Mouse (Mus musculus) thymus, postnatal 4 days (tissue): ENCODE data around the gene Rnf222.

Experiments used
- DNase-seq: peaks from one replicate; pipeline ENCODE4 v3.0.0; 2021

The Rnf222 gene

DNA sequence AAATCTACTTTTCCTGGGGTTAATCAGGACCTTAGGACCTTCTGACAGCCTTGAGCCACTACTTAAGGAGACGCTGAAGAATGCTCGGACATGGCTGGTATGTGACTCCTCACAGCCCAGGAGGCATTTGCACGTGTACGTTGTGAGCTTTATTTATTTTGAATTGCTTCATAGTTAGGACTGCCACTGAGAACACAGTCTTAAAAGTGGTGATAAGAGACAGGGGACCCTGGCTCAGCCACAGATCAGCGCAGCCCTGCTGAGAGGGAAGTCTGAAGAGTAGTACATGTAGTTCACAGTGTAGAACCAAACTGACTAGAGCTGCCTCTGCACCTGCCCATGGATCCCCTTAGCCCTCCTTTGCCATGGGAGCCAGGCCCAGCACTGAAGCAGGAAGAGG lies 3.5 kb downstream of the Rnf222 start:
- DNase-seq, result no peak

DNA sequence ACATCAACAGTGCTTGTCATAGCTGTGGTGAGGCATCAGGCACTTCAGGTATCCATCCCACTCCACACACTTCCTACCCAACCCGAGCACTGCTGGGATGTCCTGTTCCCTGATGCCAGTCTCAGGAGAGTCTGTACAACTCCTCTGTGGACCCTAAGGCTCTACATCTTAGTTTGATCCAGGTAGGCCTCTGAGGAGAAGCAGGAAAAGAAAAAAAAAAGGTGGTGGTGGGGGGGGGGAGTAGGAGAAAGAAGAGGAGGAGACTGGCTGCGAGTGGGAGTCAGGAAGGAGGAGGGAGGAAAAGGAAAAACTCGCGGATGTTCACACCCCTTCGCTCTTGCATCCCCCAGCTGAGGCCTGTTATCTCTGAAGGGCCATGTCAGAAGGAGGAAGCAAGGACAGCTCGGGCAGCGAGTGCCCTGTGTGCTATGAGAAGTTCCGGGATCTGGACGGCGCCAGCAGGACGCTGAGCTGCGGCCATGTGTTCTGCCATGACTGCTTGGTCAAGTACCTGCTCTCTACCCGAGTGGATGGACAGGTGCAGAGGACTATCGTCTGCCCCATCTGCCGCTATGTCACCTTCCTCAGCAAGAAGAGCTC lies 4.0 kb downstream of the Rnf222 start:
- DNase-seq, result no peak

DNA sequence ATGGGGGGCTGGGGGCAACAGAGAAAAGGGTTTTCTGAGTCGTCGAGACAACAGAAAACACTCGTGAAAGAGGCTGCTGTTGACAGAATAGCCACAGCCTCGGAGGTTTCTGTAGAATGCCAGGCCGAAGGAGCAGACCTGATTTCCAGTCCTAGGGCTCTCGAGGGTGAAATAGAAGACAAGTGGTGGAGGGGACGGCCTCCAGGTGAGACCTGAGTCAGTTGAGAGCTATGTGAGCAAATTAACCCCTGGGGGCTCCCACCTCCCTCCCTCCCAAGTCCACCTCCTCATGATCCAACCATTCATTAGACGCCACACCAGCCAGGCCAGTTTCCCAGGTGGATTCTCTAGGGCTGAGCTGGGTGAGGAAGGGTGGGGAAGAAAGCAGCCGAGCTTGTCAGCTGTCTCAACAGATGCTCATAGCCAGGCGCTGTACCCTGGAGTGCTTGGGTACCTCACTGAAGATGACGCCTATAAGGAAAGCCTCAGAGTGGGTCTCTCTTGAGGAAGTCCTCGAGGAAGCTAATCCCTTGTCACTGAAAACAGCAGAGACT lies 5.6 kb downstream of the Rnf222 start:
- DNase-seq, result peak; percentile 22

DNA sequence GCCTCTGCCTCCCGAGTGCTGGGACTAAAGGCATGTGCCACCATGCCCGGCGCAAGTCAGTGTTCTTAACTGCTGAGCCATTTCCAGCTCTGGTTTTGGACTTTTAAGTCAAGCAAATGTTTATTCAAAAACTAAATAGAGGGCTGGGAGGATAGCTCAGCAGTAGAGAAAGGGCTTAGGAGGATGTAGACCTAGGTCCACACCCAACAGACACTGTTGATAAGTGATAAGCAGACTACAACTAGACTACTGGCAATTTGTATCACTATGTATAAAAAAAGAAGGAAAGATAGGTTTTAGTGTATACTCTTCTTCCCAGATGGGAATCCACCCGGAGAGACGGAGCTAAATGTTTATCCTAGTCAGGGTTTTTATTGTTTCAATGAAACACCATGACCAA lies 7.9 kb downstream of the Rnf222 start:
- DNase-seq, result no peak

DNA sequence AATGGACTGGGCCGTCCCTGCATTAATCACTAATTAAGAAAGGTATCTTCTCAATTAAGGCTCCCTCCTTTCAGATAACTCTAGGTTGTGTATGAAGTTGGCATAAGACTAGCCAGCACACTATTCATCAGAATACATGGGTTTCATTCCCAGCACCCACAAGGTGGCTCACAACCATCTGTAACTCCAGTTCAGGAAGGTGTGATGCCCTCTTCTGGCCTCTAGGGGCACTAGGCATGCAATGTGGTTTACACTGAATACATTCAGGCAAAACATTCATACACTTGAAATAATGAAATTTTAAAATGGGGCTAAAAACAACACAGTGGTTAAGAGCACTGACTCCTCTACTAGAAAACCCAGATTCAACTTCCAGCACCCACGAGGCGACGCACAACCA lies 8.8 kb downstream of the Rnf222 start:
- DNase-seq, result peak; percentile 65

DNA sequence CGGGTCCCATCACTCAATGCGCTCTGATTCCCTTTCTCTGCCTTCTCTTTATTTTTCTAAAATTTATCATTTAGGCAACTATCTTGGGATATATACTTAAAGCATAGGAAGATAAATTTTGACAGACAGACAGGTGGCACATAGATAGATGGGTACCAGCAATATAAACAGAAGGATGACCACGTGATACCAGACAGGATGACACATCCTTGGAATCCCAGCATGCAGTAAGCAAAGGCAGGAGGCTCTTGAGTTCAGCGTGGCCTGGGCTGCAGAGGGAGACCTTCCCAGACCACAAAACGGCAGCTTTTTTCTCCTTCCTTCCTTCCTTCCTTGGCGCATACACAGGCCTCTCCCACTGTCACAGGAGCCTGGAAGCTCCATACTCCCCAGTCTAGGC lies 9.5 kb downstream of the Rnf222 start:
- DNase-seq, result no peak

DNA sequence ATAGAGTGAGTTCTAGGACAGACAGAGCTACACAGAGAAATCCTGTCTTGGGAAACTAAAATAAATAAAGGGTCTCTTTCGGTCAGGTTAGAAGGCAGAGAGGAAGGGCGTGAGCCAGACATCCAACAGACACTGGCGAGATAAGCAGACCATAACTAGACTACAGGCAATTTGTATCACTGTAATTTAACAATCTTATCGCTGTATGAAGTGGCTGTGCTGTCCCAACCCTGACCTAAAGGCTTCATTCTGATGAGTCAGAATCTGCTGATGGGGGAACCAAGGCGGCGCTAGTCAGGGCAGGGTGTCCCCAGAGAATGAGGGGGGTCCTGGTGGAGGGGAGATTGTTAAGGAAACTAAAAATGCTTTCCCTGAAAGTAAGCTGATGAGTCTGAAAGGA lies 10.4 kb downstream of the Rnf222 start:
- DNase-seq, result no peak

DNA sequence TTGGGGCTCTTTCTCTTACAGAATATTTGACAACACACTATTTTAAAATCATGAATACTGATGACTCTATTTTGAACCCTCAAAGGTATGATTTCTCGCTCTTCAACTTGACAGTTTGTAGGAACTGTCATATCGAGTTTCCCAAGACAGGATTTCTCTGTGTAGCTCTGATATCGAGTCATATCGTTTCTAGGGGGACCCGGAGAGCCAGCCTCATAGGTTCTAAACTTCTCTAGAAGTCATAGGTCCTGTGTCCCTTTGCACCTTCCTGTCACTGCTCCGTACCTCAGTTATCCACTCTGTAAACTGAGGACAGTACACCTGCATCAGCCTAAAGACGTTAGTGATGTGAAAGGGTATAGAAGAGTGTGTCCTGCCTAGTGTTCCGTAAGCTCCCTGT lies 11.5 kb downstream of the Rnf222 start:
- no peak for DNase-seq

DNA sequence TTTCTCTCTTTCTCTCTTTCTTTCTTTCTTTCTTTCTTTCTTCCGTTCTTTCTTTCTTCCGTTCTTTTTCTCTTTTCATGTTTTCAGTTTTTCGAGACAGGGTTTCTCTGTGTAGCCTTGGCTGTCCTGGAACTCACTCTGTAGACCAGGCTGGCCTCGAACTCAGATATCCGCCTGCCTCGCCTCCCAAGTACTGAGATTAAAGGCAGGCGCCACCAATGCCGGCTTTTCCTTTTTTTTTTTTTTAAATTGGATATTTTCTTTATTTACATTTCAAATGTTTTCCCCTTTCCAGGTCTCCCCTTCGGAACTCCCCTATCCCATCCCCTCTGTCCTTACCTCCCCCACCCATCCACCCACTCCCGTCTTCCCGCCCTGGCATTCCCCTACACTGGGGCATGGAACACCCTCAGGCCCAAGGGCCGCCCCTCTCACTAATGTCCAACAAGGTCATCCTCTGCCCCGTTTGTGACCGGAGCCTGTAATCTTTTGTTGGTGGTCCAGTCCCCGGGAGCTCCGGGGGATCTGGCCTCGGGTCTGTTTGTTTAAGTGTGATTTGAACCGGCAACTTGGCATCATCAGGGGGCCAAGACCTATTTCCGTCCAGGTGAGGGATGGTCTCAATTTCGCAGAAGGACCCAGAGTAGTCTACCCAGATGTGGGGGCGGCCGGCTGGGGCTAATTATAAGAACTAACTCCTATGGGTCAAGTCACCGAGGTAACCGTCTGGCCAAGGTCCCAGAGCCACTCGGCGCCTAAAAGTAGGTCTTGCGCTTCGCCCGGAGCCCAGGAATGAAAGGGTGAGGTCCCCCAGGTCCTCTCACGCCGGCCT lies 12.4 kb downstream of the Rnf222 start:
- no peak for DNase-seq

DNA sequence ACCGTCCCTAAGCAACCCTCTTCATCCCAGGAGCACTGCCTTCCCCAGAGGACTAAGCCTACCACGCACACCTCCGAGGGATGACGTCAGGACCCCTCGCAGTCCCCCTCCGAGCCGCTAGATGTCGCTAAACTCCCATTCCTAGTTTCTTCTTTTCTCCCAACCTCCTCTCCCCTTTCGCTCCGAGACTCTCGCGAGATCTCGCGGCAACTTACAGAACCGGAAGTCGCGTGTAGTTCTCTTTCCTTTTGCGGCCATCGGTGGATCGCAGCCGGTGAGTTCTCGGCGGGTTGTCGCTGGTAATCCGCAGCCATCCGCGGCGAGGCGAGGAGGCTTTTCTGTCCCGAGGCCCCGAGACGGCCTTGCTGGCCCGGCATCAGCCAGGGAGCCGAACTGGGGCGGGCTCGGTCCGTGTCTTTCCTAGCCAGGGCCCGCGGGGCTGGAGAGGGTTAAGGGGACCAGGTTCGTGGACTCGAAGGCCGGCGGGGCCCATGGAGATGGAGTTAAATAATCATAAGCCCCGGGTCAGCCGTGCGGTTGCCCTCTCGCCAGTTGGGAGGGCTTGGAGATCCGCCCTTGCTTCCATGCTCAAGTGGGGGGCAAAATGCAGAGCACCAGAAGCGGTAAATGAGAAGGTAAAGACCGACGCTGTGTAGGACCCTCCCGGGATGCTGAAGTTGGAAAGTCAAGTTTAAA lies 13.1 kb downstream of the Rnf222 start, which contains the start of gene Rpl26:
Gene Rpl26, plus strand, starts transcription at position 233 of the 696 bp plus-strand sequence.
- DNase-seq, result peak; percentile 98

DNA sequence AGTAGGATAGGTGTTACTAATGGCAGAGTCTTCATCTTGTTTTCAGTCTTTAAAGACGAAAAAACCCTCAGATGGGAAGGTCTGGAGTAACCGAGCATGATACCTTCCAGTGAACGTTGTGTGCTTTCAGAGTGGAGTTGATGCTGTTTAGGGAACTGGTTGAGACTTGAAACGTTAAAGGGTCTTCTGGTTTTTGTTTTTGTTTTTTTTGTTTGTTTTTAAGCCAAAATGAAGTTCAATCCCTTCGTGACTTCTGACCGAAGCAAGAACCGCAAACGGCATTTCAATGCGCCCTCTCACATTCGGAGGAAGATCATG lies 13.7 kb downstream of the Rnf222 start:
- no peak for DNase-seq

DNA sequence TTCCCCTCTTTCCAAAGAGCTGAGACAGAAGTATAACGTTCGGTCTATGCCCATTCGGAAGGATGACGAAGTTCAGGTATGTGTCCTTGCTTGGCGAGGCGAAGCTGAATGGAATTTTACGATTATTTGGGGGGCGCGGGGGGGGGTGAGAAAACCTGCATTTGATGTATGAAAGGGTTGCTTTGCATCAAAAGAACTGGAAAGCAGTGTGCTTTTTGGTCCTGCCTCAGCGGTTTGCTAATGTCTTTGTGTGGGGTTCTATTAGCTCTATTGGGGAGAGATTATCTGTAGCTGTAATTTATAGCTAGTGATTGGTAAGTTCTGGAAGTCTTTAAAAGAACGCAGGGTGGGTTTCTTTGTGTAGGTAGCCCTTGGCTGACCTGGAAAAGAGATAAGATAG lies 14.0 kb downstream of the Rnf222 start:
- DNase-seq, result no peak

DNA sequence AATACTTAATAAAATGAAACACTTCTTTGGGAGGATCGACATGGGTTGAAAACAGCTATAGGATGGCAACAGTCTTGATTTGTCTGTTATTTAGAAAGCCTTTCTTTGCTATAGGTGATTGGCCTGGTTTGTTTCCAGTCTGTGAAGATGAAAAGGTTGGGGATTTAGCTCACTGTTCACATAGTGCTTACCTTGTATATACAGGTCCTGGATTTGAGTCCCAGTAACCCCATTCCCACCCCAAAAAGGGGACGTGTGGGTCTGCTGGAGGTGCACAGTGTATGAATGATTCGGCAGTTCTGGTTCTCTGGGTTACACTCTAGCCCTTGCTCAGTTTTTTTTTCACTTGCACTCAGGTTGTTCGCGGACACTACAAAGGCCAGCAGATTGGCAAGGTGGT lies 14.5 kb downstream of the Rnf222 start:
- no peak for DNase-seq

DNA sequence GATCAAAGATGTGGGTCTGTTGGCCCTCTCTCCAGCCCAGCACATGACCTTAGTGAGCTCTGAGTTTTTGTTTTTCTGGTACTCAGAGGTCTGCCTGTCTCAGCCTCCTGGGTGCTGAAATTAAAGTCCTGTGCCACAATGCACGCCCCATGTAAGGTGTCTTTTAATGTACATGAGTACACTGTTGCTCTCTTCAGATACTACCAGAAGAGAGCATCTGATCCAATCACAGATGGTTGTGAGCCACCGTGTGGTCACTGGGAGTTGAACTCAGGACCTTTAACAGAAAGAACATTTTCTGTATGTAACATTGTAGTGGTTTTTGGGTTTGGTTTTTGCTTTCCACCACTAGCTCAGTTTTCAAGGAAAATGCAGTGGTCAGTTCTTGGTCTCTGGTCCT lies 15.4 kb downstream of the Rnf222 start:
- DNase-seq, result no peak

DNA sequence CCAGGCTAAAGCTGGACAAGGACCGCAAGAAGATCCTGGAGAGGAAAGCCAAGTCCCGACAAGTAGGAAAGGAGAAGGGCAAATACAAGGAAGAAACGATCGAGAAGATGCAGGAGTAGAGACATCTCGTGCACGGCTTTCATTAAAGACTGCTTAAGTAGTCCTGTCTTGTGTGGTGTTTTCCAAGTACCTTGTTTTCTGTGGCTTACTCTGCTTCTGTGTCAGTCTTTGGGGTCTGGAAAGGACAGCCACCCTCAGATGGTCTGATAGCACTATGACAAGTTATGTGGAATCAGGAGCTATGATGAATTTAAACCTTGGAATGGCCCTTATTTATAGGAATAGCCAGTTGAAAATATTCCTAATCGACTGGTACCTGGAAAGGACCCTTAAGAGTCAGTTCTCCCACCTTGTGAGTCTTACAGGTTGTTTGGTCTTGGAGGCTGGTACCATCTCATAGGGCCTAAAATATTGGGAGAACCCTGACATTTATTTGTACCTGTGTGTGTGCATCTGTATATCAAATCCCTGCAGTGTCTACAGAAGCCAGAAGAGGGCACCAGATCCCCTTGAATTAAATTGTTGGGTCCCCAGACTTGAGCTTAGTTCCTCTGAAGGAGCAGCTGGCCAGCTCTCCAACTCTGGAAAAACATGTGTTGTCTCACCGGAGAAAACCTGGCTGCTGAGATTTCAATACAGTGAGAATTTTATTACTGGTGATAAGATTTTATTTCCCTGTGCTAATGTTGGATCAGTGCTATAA lies 16.2 kb downstream of the Rnf222 start:
- DNase-seq, result peak; percentile 81

DNA sequence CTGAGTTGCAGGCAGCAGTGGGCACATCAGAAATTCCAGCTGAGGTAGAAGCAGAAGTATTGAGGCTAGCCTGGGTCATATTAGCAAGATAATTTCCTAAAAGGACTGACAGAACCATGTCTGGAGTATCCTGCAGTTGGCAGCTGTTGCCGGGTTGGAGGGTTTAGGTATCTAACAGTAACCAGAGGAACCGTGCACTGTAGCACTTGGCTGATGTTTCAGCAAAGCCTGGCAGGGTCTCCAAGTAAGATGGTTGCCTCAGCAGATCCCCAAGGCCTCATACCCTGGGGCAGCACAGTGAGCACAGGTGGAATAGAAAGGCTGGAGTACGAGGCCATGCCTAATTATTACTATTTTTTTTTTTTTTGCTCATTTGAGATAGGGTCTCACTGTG lies 16.8 kb downstream of the Rnf222 start:
- no peak for DNase-seq

DNA sequence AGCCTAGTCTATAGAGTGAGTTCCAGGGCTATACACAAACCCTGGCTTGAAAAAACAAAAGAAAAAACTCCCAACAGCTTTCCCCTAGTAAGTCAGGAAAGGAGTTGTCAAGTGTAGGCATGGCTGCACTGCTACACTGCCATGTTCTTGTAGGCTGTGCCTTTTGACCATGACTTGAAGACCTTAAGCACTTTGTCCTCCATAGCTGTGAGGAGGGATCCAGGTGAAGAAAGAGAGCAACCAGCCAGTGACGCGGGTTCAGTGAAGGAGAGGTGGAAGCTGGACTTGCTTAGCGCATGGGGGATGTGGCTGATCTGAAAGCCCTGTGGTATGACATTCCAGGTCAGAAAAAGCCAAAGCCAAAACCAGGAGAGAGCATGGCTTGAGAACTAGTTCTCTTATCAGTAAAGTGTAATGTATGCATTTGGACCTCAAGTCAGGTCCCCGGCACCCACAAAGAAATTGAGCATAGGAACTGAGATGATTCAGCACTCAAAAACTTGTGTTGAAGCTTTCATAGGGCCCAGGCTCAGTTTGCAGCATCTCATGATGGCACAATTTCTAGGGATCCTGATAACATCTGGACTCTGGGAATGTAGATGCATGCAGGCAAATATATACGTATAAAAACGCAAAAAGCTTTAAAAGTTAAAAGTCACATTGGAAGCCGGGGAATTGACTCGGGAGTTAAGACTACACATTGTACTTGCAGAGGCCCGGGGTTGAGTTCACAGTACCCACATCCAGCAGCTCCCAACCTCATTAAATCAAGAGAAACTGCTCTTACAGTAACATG lies 17.5 kb downstream of the Rnf222 start:
- DNase-seq, result no peak

DNA sequence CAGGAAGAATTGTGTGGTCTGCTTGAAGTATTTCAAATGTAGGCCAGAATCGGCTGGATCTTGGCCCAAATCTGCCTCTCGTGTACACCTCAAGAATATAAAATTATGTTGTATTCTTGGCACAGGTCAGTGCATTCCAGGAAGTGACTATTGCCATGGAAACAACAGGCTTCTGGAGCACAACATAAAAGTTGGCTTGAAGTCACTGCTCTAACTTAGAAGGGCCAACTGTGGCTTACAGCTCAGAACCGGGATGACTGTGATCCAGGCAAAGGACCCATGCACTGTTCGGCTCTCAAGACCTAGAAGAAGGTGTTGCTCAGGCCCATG lies 18.1 kb downstream of the Rnf222 start:
- DNase-seq, result no peak

DNA sequence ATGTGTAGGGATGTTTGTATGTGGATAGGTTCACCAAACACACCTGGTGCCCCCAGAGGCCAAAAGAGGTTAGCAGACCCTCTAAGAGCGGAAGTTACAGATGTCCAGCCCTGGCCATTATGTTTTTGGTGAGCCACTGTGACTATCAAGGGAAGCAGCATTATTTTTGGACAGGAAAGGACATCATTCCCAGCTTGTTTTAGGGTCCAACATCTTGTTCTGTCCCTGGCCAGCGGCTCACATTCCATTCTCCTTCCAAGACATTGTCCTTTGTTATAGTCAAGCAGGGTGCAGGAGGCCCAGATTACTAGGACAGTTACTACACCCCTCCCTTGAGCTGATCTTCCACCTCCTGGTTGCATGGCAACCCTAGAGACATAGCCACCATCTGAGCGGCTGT lies 18.9 kb downstream of the Rnf222 start:
- DNase-seq, result no peak

DNA sequence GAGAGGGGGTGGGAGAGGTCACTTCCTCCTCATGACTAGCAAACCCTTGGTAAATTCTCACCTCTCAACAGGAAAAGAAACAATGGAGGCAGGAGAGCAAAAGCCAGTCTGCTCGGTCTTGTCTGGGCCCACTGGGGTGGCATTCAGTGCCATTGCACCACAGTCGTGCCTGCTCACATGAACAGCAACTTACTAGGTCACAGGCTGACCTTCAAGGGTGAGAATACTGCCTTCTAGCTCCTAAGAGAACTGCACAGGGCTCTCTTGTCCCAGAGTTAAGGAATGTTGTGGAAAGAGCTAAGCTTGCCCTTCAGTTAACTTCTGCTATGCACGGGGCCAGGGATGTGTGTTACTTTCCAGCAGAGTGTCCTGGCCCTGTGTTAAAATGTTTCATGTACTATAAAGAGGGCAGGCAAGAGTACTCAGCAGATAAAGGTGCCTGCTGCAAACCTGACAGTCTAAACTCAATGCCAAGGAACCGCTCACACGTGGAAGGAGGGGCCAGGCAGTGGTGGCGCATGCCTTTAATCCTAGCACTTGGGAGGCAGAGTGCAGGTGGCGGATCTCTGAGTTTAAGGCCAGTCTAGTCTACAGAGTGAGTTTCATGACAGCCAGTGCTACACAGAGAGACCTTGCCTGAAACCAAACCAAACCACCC lies 20.6 kb downstream of the Rnf222 start:
- DNase-seq, result no peak

DNA sequence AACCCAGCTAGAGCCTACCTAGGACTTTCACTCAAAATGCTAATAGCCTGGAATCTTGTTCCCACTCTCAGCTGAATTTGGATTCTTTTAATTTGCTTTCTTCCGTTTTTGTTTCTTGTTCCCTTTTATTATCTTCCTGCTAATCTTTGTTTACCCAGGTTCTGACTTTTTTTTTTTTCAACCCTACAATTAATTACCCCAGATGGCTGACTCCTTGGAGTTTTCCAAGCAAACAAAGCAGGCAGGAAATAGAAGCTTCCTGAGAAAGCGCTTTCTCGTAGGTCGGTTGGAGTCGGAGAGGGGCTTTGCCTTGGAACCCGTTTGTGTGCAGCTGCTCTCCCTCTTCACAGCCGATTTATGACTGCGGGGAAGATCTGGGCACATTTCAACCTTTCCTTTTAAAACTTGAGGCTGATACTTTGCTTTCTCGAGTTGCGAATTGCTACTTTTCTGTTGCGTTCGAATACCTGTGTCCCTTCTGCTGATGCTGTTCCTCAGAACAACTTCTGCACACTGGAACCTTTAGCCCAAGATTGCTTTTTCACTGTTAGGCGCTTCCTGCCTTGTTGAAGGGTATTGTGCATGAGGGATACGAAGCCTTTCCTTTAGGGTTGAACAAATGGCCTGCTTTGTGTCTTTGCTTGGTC lies 23.3 kb downstream of the Rnf222 start:
- no peak for DNase-seq
